Mouse (Mus musculus): ENCODE results near the gene Snapc4. TPM values are rescaled to one million over a fixed set of nuclear protein-coding genes. Genes with fewer than 3 reads are reported as not detected.
"Not testable (repeated sequence)": the region's sequence is repeated elsewhere in the genome, so short reads cannot be mapped to it uniquely, and the experiment has no call there.

Gene Snapc4
- polyA plus RNA-seq, 1 experiment from 2014 or later, result 10.5 TPM

GRCm38 (mm10) chr2:26403306-26403705 lies 22.9 kb upstream of the Snapc4 start:
- H3K27ac ChIP-seq, result no peak overlapping the region
- DNase-seq (no peak), ATAC-seq (ENCODE audit: low read depth) (no peak)
- H3K9ac ChIP-seq, result no peak overlapping the region
- H3K4me2 ChIP-seq, result no peak overlapping the region
- H3K4me1 ChIP-seq (replicated peaks), result peaks cover 65% of the 10 kb centered on the region
- H3K27me3 ChIP-seq, result no peaks in the 10 kb centered on the region
- peaks cover 46% of the 10 kb centered on the region for H3K36me3 ChIP-seq
- H3K9me3 ChIP-seq (replicated peaks), result no peaks in the 10 kb centered on the region
- 74% methylated on average over 8 of the region's 8 CpGs for WGBS (ENCODE audit: insufficient replicate concordance)
- no peak overlapping the region for H3K4me3 ChIP-seq (replicated peaks)

GRCm38 (mm10) chr2:26402265-26402664 lies 21.8 kb upstream of the Snapc4 start:
- DNase-seq (no peak), ATAC-seq (ENCODE audit: low read depth) (no peak)
- Histone ChIP-seq H3K9me3 (replicated peaks) (no peaks in the 10 kb centered on the region), H3K4me2 (no peak overlapping the region), H3K4me1 (replicated peaks) (peaks cover 54% of the 10 kb centered on the region), H3K36me3 (peaks cover 56% of the 10 kb centered on the region), H3K27ac (no peak overlapping the region), H3K4me3 (replicated peaks) (no peak overlapping the region), H3K27me3 (no peaks in the 10 kb centered on the region), H3K9ac (no peak overlapping the region)
- WGBS (ENCODE audit: insufficient replicate concordance), result 72% methylated on average over 1 of the region's 1 CpGs

- no peak for DNase-seq
- peak overlapping the region; percentile 14; the same call in 1 of the 2 replicates for H3K9ac ChIP-seq
- H3K9me3 ChIP-seq (replicated peaks), result no peaks in the 10 kb centered on the region
- no peak overlapping the region for H3K4me2 ChIP-seq
- no peaks in the 10 kb centered on the region for H3K27me3 ChIP-seq
- WGBS (ENCODE audit: insufficient replicate concordance), result 66% methylated on average over 4 of the region's 4 CpGs
- peak; percentile 73 for ATAC-seq (ENCODE audit: low read depth)
- H3K4me3 ChIP-seq (replicated peaks), result no peak overlapping the region
- peak overlapping the region; percentile 59 for H3K27ac ChIP-seq
- H3K4me1 ChIP-seq (replicated peaks), result peaks cover 42% of the 10 kb centered on the region
- peaks cover 63% of the 10 kb centered on the region for H3K36me3 ChIP-seq
These were observed 20.6 kb upstream of the Snapc4 start for GRCm38 (mm10) chr2:26401023-26401422.

- H3K9ac ChIP-seq, result no peak overlapping the region
- no peaks in the 10 kb centered on the region for H3K27me3 ChIP-seq
- WGBS (ENCODE audit: insufficient replicate concordance), result 81% methylated on average over 5 of the region's 5 CpGs
- H3K9me3 ChIP-seq (replicated peaks), result no peaks in the 10 kb centered on the region
- H3K4me1 ChIP-seq (replicated peaks), result peaks cover 36% of the 10 kb centered on the region
- ATAC-seq (ENCODE audit: low read depth) (no peak), DNase-seq (no peak)
- H3K36me3 ChIP-seq, result peaks cover 70% of the 10 kb centered on the region
- peak overlapping the region; percentile 24; the same call in 1 of the 2 replicates for H3K27ac ChIP-seq
- no peak overlapping the region for H3K4me2 ChIP-seq
- no peak overlapping the region for H3K4me3 ChIP-seq (replicated peaks)
These were observed 19.8 kb upstream of the Snapc4 start for GRCm38 (mm10) chr2:26400296-26400695.

GRCm38 (mm10) chr2:26399647-26400046 lies 19.2 kb upstream of the Snapc4 start:
- Histone ChIP-seq H3K4me2 (no peak overlapping the region), H3K36me3 (peaks cover 77% of the 10 kb centered on the region), H3K4me1 (replicated peaks) (peaks cover 30% of the 10 kb centered on the region), H3K4me3 (replicated peaks) (no peak overlapping the region), H3K9ac (no peak overlapping the region), H3K27me3 (no peaks in the 10 kb centered on the region), H3K9me3 (replicated peaks) (no peaks in the 10 kb centered on the region), H3K27ac (peak overlapping the region; percentile 24)
- WGBS (ENCODE audit: insufficient replicate concordance), result 83% methylated on average over 5 of the region's 5 CpGs
- no peak for DNase-seq
- ATAC-seq (ENCODE audit: low read depth), result peak; percentile 35; the same call in 1 of the 2 replicates

GRCm38 (mm10) chr2:26398978-26399377 lies 18.5 kb upstream of the Snapc4 start:
- Histone ChIP-seq H3K4me1 (replicated peaks) (peaks cover 28% of the 10 kb centered on the region), H3K36me3 (peaks cover 83% of the 10 kb centered on the region), H3K9me3 (replicated peaks) (no peaks in the 10 kb centered on the region), H3K4me2 (no peak overlapping the region), H3K27me3 (no peaks in the 10 kb centered on the region), H3K27ac (0 out of 2 replicates have a peak overlapping the region, but pooled peaks have one; percentile 24), H3K4me3 (replicated peaks) (no peak overlapping the region), H3K9ac (no peak overlapping the region)
- 80% methylated on average over 8 of the region's 8 CpGs for WGBS (ENCODE audit: insufficient replicate concordance)
- no peak for ATAC-seq (ENCODE audit: low read depth)
- no peak for DNase-seq

GRCm38 (mm10) chr2:26391617-26392016 lies 11.2 kb upstream of the Snapc4 start:
- Histone ChIP-seq H3K27me3 (no peaks in the 10 kb centered on the region), H3K36me3 (peaks cover 73% of the 10 kb centered on the region), H3K4me3 (replicated peaks) (no peak overlapping the region), H3K27ac (no peak overlapping the region), H3K9me3 (replicated peaks) (no peaks in the 10 kb centered on the region), H3K4me2 (no peak overlapping the region), H3K4me1 (replicated peaks) (peaks cover 26% of the 10 kb centered on the region), H3K9ac (no peak overlapping the region)
- WGBS (ENCODE audit: insufficient replicate concordance), result 83% methylated on average over 6 of the region's 6 CpGs
- ATAC-seq (ENCODE audit: low read depth), result no peak
- DNase-seq, result no peak

- Histone ChIP-seq H3K4me1 (replicated peaks) (peaks cover 26% of the 10 kb centered on the region), H3K9me3 (replicated peaks) (no peaks in the 10 kb centered on the region), H3K36me3 (peaks cover 73% of the 10 kb centered on the region), H3K9ac (peak overlapping the region; percentile 33; the same call in 1 of the 2 replicates), H3K4me3 (replicated peaks) (peak overlapping the region; percentile 97), H3K27ac (no peak overlapping the region), H3K27me3 (no peaks in the 10 kb centered on the region), H3K4me2 (peak overlapping the region; percentile 25)
- no peak for ATAC-seq (ENCODE audit: low read depth)
- DNase-seq, result no peak
- WGBS (ENCODE audit: insufficient replicate concordance), result 63% methylated on average over 3 of the region's 3 CpGs
These were observed 10.5 kb upstream of the Snapc4 start for GRCm38 (mm10) chr2:26390954-26391353.

GRCm38 (mm10) chr2:26389154-26389690 lies 8.8 kb upstream of the Snapc4 start, which contains the start of the genes Entr1 and Pmpca:
Entr1 (minus strand) TSS chr2:26389316.
Pmpca (plus strand) TSS chr2:26389339.
- H3K4me1 ChIP-seq (replicated peaks), result peaks cover 26% of the 10 kb centered on the region
- peaks cover 73% of the 10 kb centered on the region for H3K36me3 ChIP-seq
- H3K27ac ChIP-seq, result peak within 1 kb of the TSS; percentile 83
- H3K4me3 ChIP-seq (replicated peaks), result peak within 1 kb of the TSS; percentile 97
- H3K4me2 ChIP-seq, result peak within 1 kb of the TSS; percentile 93
- ATAC-seq (ENCODE audit: low read depth) (peak; percentile 91), DNase-seq (peak; percentile 75)
- H3K9me3 ChIP-seq (replicated peaks), result no peaks in the 10 kb centered on the region
- under 1% methylated on average over 60 of the region's 60 CpGs for WGBS (ENCODE audit: insufficient replicate concordance)
- H3K9ac ChIP-seq, result peak within 1 kb of the TSS; percentile 96
- H3K27me3 ChIP-seq, result no peaks in the 10 kb centered on the region

GRCm38 (mm10) chr2:26388682-26389153 lies 8.3 kb upstream of the Snapc4 start:
- peaks cover 26% of the 10 kb centered on the region for H3K4me1 ChIP-seq (replicated peaks)
- no peaks in the 10 kb centered on the region for H3K27me3 ChIP-seq
- WGBS (ENCODE audit: insufficient replicate concordance), result under 1% methylated on average over 45 of the region's 45 CpGs
- H3K27ac ChIP-seq, result peak overlapping the region; percentile 83
- H3K4me2 ChIP-seq, result peak overlapping the region; percentile 93
- H3K4me3 ChIP-seq (replicated peaks), result peak overlapping the region; percentile 97
- ATAC-seq (ENCODE audit: low read depth) (peak; percentile 72), DNase-seq (no peak)
- H3K36me3 ChIP-seq, result peaks cover 73% of the 10 kb centered on the region
- H3K9ac ChIP-seq, result peak overlapping the region; percentile 96
- H3K9me3 ChIP-seq (replicated peaks), result no peaks in the 10 kb centered on the region

- no peak for ATAC-seq (ENCODE audit: low read depth)
- Histone ChIP-seq H3K9ac (peak overlapping the region; percentile 96), H3K9me3 (replicated peaks) (no peaks in the 10 kb centered on the region), H3K27me3 (no peaks in the 10 kb centered on the region), H3K36me3 (peaks cover 73% of the 10 kb centered on the region), H3K4me1 (replicated peaks) (peaks cover 26% of the 10 kb centered on the region), H3K4me2 (peak overlapping the region; percentile 93), H3K4me3 (replicated peaks) (peak overlapping the region; percentile 97), H3K27ac (peak overlapping the region; percentile 13; the same call in 1 of the 2 replicates)
- 65% methylated on average over 3 of the region's 3 CpGs for WGBS (ENCODE audit: insufficient replicate concordance)
- no peak for DNase-seq
These were observed 7.3 kb upstream of the Snapc4 start for GRCm38 (mm10) chr2:26387713-26388112.

GRCm38 (mm10) chr2:26380871-26381270 lies 418 bp upstream of the Snapc4 start:
- H3K27me3 ChIP-seq; H3K9me3 ChIP-seq (replicated peaks); H3K27ac ChIP-seq; DNase-seq; ATAC-seq (ENCODE audit: low read depth): not testable (repeated sequence)
- WGBS (ENCODE audit: insufficient replicate concordance), result 19% methylated on average over 6 of the region's 6 CpGs
- H3K9ac ChIP-seq, result peak overlapping the region; percentile 84; the same call in 1 of the 2 replicates
- peak overlapping the region; percentile 91 for H3K4me2 ChIP-seq
- peaks cover 71% of the 10 kb centered on the region for H3K36me3 ChIP-seq
- H3K4me3 ChIP-seq (replicated peaks), result peak overlapping the region; percentile 89
- peaks cover 15% of the 10 kb centered on the region for H3K4me1 ChIP-seq (replicated peaks)

All from liver, embryonic 13.5 days (tissue).